Mouse (Mus musculus): Measurements from ENCODE around the gene Slc48a1. TPM values are rescaled to one million over a fixed set of nuclear protein-coding genes. Genes with fewer than 3 reads are reported as not detected.

The Slc48a1 gene
- polyA plus RNA-seq, 1 experiment from 2014 or later, result 52.7 TPM

- no peaks in the 10 kb centered on the region for H3K27me3 ChIP-seq
- 77% methylated on average over 5 of the region's 5 CpGs for WGBS
- 0 out of 2 replicates have a peak, but pooled peaks cover 5% of the 10 kb centered on the region for H3K36me3 ChIP-seq
- no peak overlapping the region; the same call in 1 of the 2 replicates for H3K27ac ChIP-seq (replicated peaks)
- no peaks in the 10 kb centered on the region for H3K9me3 ChIP-seq (replicated peaks)
- H3K9ac ChIP-seq, result no peak overlapping the region
- peaks cover 84% of the 10 kb centered on the region for H3K4me1 ChIP-seq
- H3K4me3 ChIP-seq (replicated peaks), result no peak overlapping the region
- H3K4me2 ChIP-seq (replicated peaks), result no peak overlapping the region
- ATAC-seq (ENCODE audit: insufficient number of reproducible peaks, low FRiP score, low TSS enrichment, low read depth), result no peak
Observed at GRCm38 (mm10) chr15:97826588-97827261, 48.4 kb downstream of the Slc48a1 start.

- H3K9me3 ChIP-seq (replicated peaks), result no peaks in the 10 kb centered on the region
- 77% methylated on average over 8 of the region's 8 CpGs for WGBS
- 0 out of 2 replicates have a peak, but pooled peaks cover 5% of the 10 kb centered on the region for H3K36me3 ChIP-seq
- no peak overlapping the region for H3K4me3 ChIP-seq (replicated peaks)
- H3K4me1 ChIP-seq, result peaks cover 82% of the 10 kb centered on the region
- no peaks in the 10 kb centered on the region for H3K27me3 ChIP-seq
- no peak overlapping the region for H3K9ac ChIP-seq
- ATAC-seq (ENCODE audit: insufficient number of reproducible peaks, low FRiP score, low TSS enrichment, low read depth), result no peak
- H3K4me2 ChIP-seq (replicated peaks), result no peak overlapping the region
- H3K27ac ChIP-seq (replicated peaks), result no peak overlapping the region
Observed at GRCm38 (mm10) chr15:97827401-97827800, 49.1 kb downstream of the Slc48a1 start.

GRCm38 (mm10) chr15:97828221-97828842 lies 50.0 kb downstream of the Slc48a1 start:
- Histone ChIP-seq H3K36me3 (0 out of 2 replicates have a peak, but pooled peaks cover 5% of the 10 kb centered on the region), H3K9me3 (replicated peaks) (no peaks in the 10 kb centered on the region), H3K4me3 (replicated peaks) (peak overlapping the region; percentile 13), H3K27me3 (no peaks in the 10 kb centered on the region), H3K9ac (no peak overlapping the region), H3K4me1 (peaks cover 80% of the 10 kb centered on the region), H3K4me2 (replicated peaks) (peak overlapping the region; percentile 76), H3K27ac (replicated peaks) (peak overlapping the region; percentile 97)
- 23% methylated on average over 6 of the region's 6 CpGs for WGBS
- no peak for ATAC-seq (ENCODE audit: insufficient number of reproducible peaks, low FRiP score, low TSS enrichment, low read depth)

- H3K9ac ChIP-seq, result no peak overlapping the region
- ATAC-seq (ENCODE audit: insufficient number of reproducible peaks, low FRiP score, low TSS enrichment, low read depth), result no peak
- peak overlapping the region; percentile 76 for H3K4me2 ChIP-seq (replicated peaks)
- no peaks in the 10 kb centered on the region for H3K27me3 ChIP-seq
- 34% methylated on average over 5 of the region's 5 CpGs for WGBS
- H3K9me3 ChIP-seq (replicated peaks), result no peaks in the 10 kb centered on the region
- peaks cover 75% of the 10 kb centered on the region for H3K4me1 ChIP-seq
- H3K36me3 ChIP-seq, result 0 out of 2 replicates have a peak, but pooled peaks cover 5% of the 10 kb centered on the region
- peak overlapping the region; percentile 77 for H3K4me3 ChIP-seq (replicated peaks)
- peak overlapping the region; percentile 97 for H3K27ac ChIP-seq (replicated peaks)
Observed at GRCm38 (mm10) chr15:97828901-97829338, 50.6 kb downstream of the Slc48a1 start.

GRCm38 (mm10) chr15:97829432-97829831 lies 51.1 kb downstream of the Slc48a1 start:
- Histone ChIP-seq H3K4me2 (replicated peaks) (peak overlapping the region; percentile 76), H3K9ac (peak overlapping the region; percentile 6; the same call in 1 of the 2 replicates), H3K4me3 (replicated peaks) (peak overlapping the region; percentile 77), H3K9me3 (replicated peaks) (no peaks in the 10 kb centered on the region), H3K27me3 (no peaks in the 10 kb centered on the region), H3K27ac (replicated peaks) (peak overlapping the region; percentile 97), H3K4me1 (peaks cover 69% of the 10 kb centered on the region), H3K36me3 (0 out of 2 replicates have a peak, but pooled peaks cover 5% of the 10 kb centered on the region)
- no peak for ATAC-seq (ENCODE audit: insufficient number of reproducible peaks, low FRiP score, low TSS enrichment, low read depth)
- WGBS, result 38% methylated on average over 2 of the region's 2 CpGs

GRCm38 (mm10) chr15:97830253-97830787 lies 52.0 kb downstream of the Slc48a1 start:
- Histone ChIP-seq H3K4me2 (replicated peaks) (peak overlapping the region; percentile 76), H3K9me3 (replicated peaks) (no peaks in the 10 kb centered on the region), H3K9ac (peak overlapping the region; percentile 97), H3K27me3 (no peaks in the 10 kb centered on the region), H3K36me3 (0 out of 2 replicates have a peak, but pooled peaks cover 5% of the 10 kb centered on the region), H3K27ac (replicated peaks) (peak overlapping the region; percentile 97), H3K4me3 (replicated peaks) (peak overlapping the region; percentile 77), H3K4me1 (peaks cover 61% of the 10 kb centered on the region)
- 17% methylated on average over 12 of the region's 12 CpGs for WGBS
- ATAC-seq (ENCODE audit: insufficient number of reproducible peaks, low FRiP score, low TSS enrichment, low read depth), result no peak

GRCm38 (mm10) chr15:97830788-97831241 lies 52.5 kb downstream of the Slc48a1 start:
- H3K27me3 ChIP-seq, result no peaks in the 10 kb centered on the region
- H3K4me1 ChIP-seq, result peaks cover 56% of the 10 kb centered on the region
- peak; percentile 35 for ATAC-seq (ENCODE audit: insufficient number of reproducible peaks, low FRiP score, low TSS enrichment, low read depth)
- peak overlapping the region; percentile 76 for H3K4me2 ChIP-seq (replicated peaks)
- peak overlapping the region; percentile 77 for H3K4me3 ChIP-seq (replicated peaks)
- H3K9ac ChIP-seq, result peak overlapping the region; percentile 97
- 0 out of 2 replicates have a peak, but pooled peaks cover 5% of the 10 kb centered on the region for H3K36me3 ChIP-seq
- H3K9me3 ChIP-seq (replicated peaks), result no peaks in the 10 kb centered on the region
- peak overlapping the region; percentile 97 for H3K27ac ChIP-seq (replicated peaks)
- WGBS, result under 1% methylated on average over 36 of the region's 39 CpGs

- H3K4me2 ChIP-seq (replicated peaks), result peak overlapping the region; percentile 76
Observed at GRCm38 (mm10) chr15:97831242-97831986, 53.1 kb downstream of the Slc48a1 start.

GRCm38 (mm10) chr15:97831987-97832640 lies 53.8 kb downstream of the Slc48a1 start:
- 6% methylated on average over 10 of the region's 10 CpGs for WGBS
- H3K9me3 ChIP-seq (replicated peaks), result no peaks in the 10 kb centered on the region
- H3K27me3 ChIP-seq, result no peaks in the 10 kb centered on the region
- no peak for ATAC-seq (ENCODE audit: insufficient number of reproducible peaks, low FRiP score, low TSS enrichment, low read depth)
- H3K36me3 ChIP-seq, result no peaks in the 10 kb centered on the region
- H3K4me1 ChIP-seq, result peaks cover 56% of the 10 kb centered on the region
- peak overlapping the region; percentile 77 for H3K4me3 ChIP-seq (replicated peaks)
- peak overlapping the region; percentile 76 for H3K4me2 ChIP-seq (replicated peaks)
- H3K9ac ChIP-seq, result peak overlapping the region; percentile 97
- peak overlapping the region; percentile 97 for H3K27ac ChIP-seq (replicated peaks)

More at GRCm38 (mm10) chr15:97831242-97831986, 53.1 kb downstream of the Slc48a1 start:
- peak overlapping the region; percentile 97 for H3K9ac ChIP-seq
- ATAC-seq (ENCODE audit: insufficient number of reproducible peaks, low FRiP score, low TSS enrichment, low read depth), result peak; percentile 88
- H3K27ac ChIP-seq (replicated peaks), result peak overlapping the region; percentile 97
- H3K9me3 ChIP-seq (replicated peaks), result no peaks in the 10 kb centered on the region
- WGBS, result under 1% methylated on average over 75 of the region's 84 CpGs
- H3K27me3 ChIP-seq, result no peaks in the 10 kb centered on the region
- peaks cover 55% of the 10 kb centered on the region for H3K4me1 ChIP-seq
- H3K4me3 ChIP-seq (replicated peaks), result peak overlapping the region; percentile 77
- 0 out of 2 replicates have a peak, but pooled peaks cover under 1% of the 10 kb centered on the region for H3K36me3 ChIP-seq

- ATAC-seq (ENCODE audit: insufficient number of reproducible peaks, low FRiP score, low TSS enrichment, low read depth), result no peak
- 58% methylated on average over 9 of the region's 9 CpGs for WGBS
- no peak overlapping the region for H3K4me2 ChIP-seq (replicated peaks)
- H3K4me1 ChIP-seq, result peaks cover 61% of the 10 kb centered on the region
- no peaks in the 10 kb centered on the region for H3K9me3 ChIP-seq (replicated peaks)
- H3K36me3 ChIP-seq, result no peaks in the 10 kb centered on the region
- H3K27me3 ChIP-seq, result no peaks in the 10 kb centered on the region
- H3K27ac ChIP-seq (replicated peaks), result 0 out of 2 replicates have a peak overlapping the region, but pooled peaks have one; percentile 97
- no peak overlapping the region for H3K4me3 ChIP-seq (replicated peaks)
- H3K9ac ChIP-seq, result no peak overlapping the region
Observed at GRCm38 (mm10) chr15:97832764-97833479, 54.6 kb downstream of the Slc48a1 start.

Data from embryonic facial prominence, embryonic 15.5 days (tissue).